Mouse (Mus musculus) MEL (cell line): Measurements from ENCODE around the gene Tmtc4. TPM values are rescaled to one million over a fixed set of nuclear protein-coding genes. Genes with fewer than 3 reads are reported as not detected.

Experiments
- DNase-seq: peaks from one replicate; pipeline ENCODE4 v3.0.0; 2011; ENCODE audit warnings: low read depth, low spot score
- H3K27ac ChIP-seq: 2 replicates; pipeline ENCODE4 v1.5.1; 2012; ENCODE audit warnings: low read depth, mild to moderate bottlenecking, control low read depth, low read length, moderate library complexity; ENCODE audit not compliant: control insufficient read depth
- H3K27me3 ChIP-seq, 2 experiments: fragments of 150-350 bp in 1 of 2; sonication (generic) in 1 of 2; 2 replicates each; pipeline ENCODE4 v1.6.1; 2012; ENCODE audit warnings: low read length in 2 of 2, mild to moderate bottlenecking in 2 of 2, improper control_type of control experiment in 1 of 2, moderate library complexity in 1 of 2; ENCODE audit not compliant: insufficient read depth in 2 of 2, control insufficient read depth in 1 of 2
- H3K36me3 ChIP-seq, 2 experiments: 2 replicates each; pipeline ENCODE4 v1.6.1; 2012 to 2014; ENCODE audit warnings: low read length in 2 of 2, improper control_type of control experiment in 1 of 2, inconsistent platforms in 1 of 2, mild to moderate bottlenecking in 1 of 2; ENCODE audit not compliant: insufficient read depth in 2 of 2, control insufficient read depth in 1 of 2
- H3K4me1 ChIP-seq, 2 experiments: fragments of 150-350 bp in 1 of 2; sonication (generic) in 1 of 2; 2 replicates each; pipeline ENCODE4 v1.6.1; 2012; ENCODE audit warnings: low read length in 2 of 2, improper control_type of control experiment in 1 of 2, mild to moderate bottlenecking in 1 of 2; ENCODE audit not compliant: insufficient read depth in 2 of 2, control insufficient read depth in 1 of 2
- H3K4me3 ChIP-seq, 2 experiments: fragments of 150-350 bp in 1 of 2; sonication (generic) in 1 of 2; 2 replicates each; pipeline ENCODE4 v1.5.1; 2012; ENCODE audit warnings: low read depth in 2 of 2, low read length in 2 of 2, mild to moderate bottlenecking in 2 of 2, moderate library complexity in 2 of 2, control low read depth in 1 of 2, improper control_type of control experiment in 1 of 2; ENCODE audit not compliant: control insufficient read depth in 1 of 2, insufficient read depth in 1 of 2
- H3K79me2 ChIP-seq: 2 replicates; pipeline ENCODE4 v1.6.1; 2012; ENCODE audit warnings: mild to moderate bottlenecking, low read length, moderate library complexity; ENCODE audit not compliant: control insufficient read depth, poor library complexity, insufficient read depth
- H3K9ac ChIP-seq: 2 replicates; pipeline ENCODE4 v1.6.1; 2012; ENCODE audit warnings: low read depth, mild to moderate bottlenecking, control low read depth, low read length, moderate library complexity; ENCODE audit not compliant: control insufficient read depth, poor library complexity, severe bottlenecking
- H3K9me3 ChIP-seq: fragments of 150-350 bp; sonication (generic); replicated peaks from 2 replicates; pipeline ENCODE4 v1.6.1; 2012; ENCODE audit warnings: mild to moderate bottlenecking, low read length, improper control_type of control experiment, moderate library complexity; ENCODE audit not compliant: insufficient read depth
- CHD1 ChIP-seq: IDR thresholded peaks from 2 replicates; pipeline ENCODE4 v1.6.1; 2012; ENCODE audit warnings: low read depth, mild to moderate bottlenecking, inconsistent platforms, low read length, improper control_type of control experiment
- CTCF ChIP-seq, 3 experiments: IDR thresholded peaks in 2 of 3; conservative IDR thresholded peaks in 1 of 3; 2 replicates each; pipeline ENCODE4 v1.5.1; 2011 to 2012; ENCODE audit warnings: low read length in 3 of 3, low read depth in 2 of 3, mild to moderate bottlenecking in 2 of 3, improper control_type of control experiment in 1 of 3, inconsistent platforms in 1 of 3, mixed read lengths in 1 of 3, moderate library complexity in 1 of 3; ENCODE audit not compliant: control insufficient read depth in 1 of 3, insufficient read depth in 1 of 3, poor library complexity in 1 of 3, severe bottlenecking in 1 of 3
- E2F4 ChIP-seq: IDR thresholded peaks from 2 replicates; pipeline ENCODE4 v1.6.1; 2011; ENCODE audit warnings: low read depth, low read length, improper control_type of control experiment, borderline replicate concordance
- EP300 ChIP-seq, 2 experiments: IDR thresholded peaks; 2 replicates each; pipeline ENCODE4 v1.6.1; 2011; ENCODE audit warnings: improper control_type of control experiment in 2 of 2, low read length in 2 of 2, low read depth in 1 of 2, mild to moderate bottlenecking in 1 of 2
- GABPA ChIP-seq: IDR thresholded peaks from 2 replicates; pipeline ENCODE4 v1.6.1; 2012; ENCODE audit warnings: low read depth, mild to moderate bottlenecking, inconsistent platforms, low read length, improper control_type of control experiment, moderate library complexity
- JUND ChIP-seq: IDR thresholded peaks from 2 replicates; pipeline ENCODE4 v1.6.1; 2011; ENCODE audit warnings: low read depth, mild to moderate bottlenecking, improper control_type of control experiment, low read length
- KAT2A ChIP-seq: conservative IDR thresholded peaks from 2 replicates; pipeline ENCODE4 v1.6.1; 2012; ENCODE audit warnings: low read depth, low read length, improper control_type of control experiment, inconsistent platforms
- MAX ChIP-seq: IDR thresholded peaks from 2 replicates; pipeline ENCODE4 v1.6.1; 2011; ENCODE audit warnings: low read length, improper control_type of control experiment
- MAZ ChIP-seq: IDR thresholded peaks from 2 replicates; pipeline ENCODE4 v1.6.1; 2012; ENCODE audit warnings: low read depth, mild to moderate bottlenecking, inconsistent platforms, low read length, improper control_type of control experiment
- MEF2A ChIP-seq: IDR thresholded peaks from 2 replicates; pipeline ENCODE4 v1.6.1; 2014; ENCODE audit warnings: low read depth, mild to moderate bottlenecking, inconsistent platforms, low read length, improper control_type of control experiment; ENCODE audit not compliant: poor library complexity, insufficient replicate concordance, severe bottlenecking; ENCODE audit errors: extremely low read depth
- MXI1 ChIP-seq: IDR thresholded peaks from 2 replicates; pipeline ENCODE4 v1.6.1; 2011; ENCODE audit warnings: mild to moderate bottlenecking, low read depth, low read length, improper control_type of control experiment
- MYB ChIP-seq: IDR thresholded peaks from 2 replicates; pipeline ENCODE4 v1.6.1; 2011; ENCODE audit warnings: mild to moderate bottlenecking, low read depth, low read length, improper control_type of control experiment
- MYC ChIP-seq: IDR thresholded peaks from 2 replicates; pipeline ENCODE4 v1.6.1; 2011; ENCODE audit warnings: low read depth, mild to moderate bottlenecking, low read length, improper control_type of control experiment, moderate library complexity
- POLR2A ChIP-seq, 2 experiments: IDR thresholded peaks; 2 replicates each; pipeline ENCODE4 v1.6.1; 2011 to 2012; ENCODE audit warnings: low read length in 2 of 2, mild to moderate bottlenecking in 2 of 2, control low read depth in 1 of 2, improper control_type of control experiment in 1 of 2, low read depth in 1 of 2, moderate library complexity in 1 of 2; ENCODE audit not compliant: control insufficient read depth in 1 of 2, insufficient read depth in 1 of 2, poor library complexity in 1 of 2
- POLR2AphosphoS2 ChIP-seq: IDR thresholded peaks from 2 replicates; pipeline ENCODE4 v1.6.1; 2011; ENCODE audit warnings: low read length, improper control_type of control experiment
- RAD21 ChIP-seq: IDR thresholded peaks from 2 replicates; pipeline ENCODE4 v1.6.1; 2011; ENCODE audit warnings: mild to moderate bottlenecking, low read depth, low read length, improper control_type of control experiment
- RCOR1 ChIP-seq: IDR thresholded peaks from 2 replicates; pipeline ENCODE4 v1.6.1; 2012; ENCODE audit warnings: low read depth, mild to moderate bottlenecking, inconsistent platforms, low read length, improper control_type of control experiment
- SIN3A ChIP-seq: IDR thresholded peaks from 2 replicates; pipeline ENCODE4 v1.6.1; 2012; ENCODE audit warnings: low read length, improper control_type of control experiment, inconsistent platforms
- TAL1 ChIP-seq: IDR thresholded peaks from 2 replicates; pipeline ENCODE4 v1.6.1; 2012; ENCODE audit warnings: mild to moderate bottlenecking, inconsistent platforms, low read length, moderate library complexity, mixed read lengths
- TBP ChIP-seq: IDR thresholded peaks from 2 replicates; pipeline ENCODE4 v1.8.0; 2011; ENCODE audit warnings: low read depth, low read length, improper control_type of control experiment
- UBTF ChIP-seq: IDR thresholded peaks from 2 replicates; pipeline ENCODE4 v1.6.1; 2012; ENCODE audit warnings: low read depth, mild to moderate bottlenecking, inconsistent platforms, low read length, improper control_type of control experiment, moderate library complexity, borderline replicate concordance; ENCODE audit not compliant: insufficient read depth
- ZC3H11A ChIP-seq: IDR thresholded peaks from 2 replicates; pipeline ENCODE4 v1.6.1; 2012; ENCODE audit warnings: low read depth, mild to moderate bottlenecking, inconsistent platforms, low read length, improper control_type of control experiment
- ZKSCAN1 ChIP-seq: IDR thresholded peaks from 2 replicates; pipeline ENCODE4 v1.6.1; 2012; ENCODE audit warnings: low read depth, mild to moderate bottlenecking, inconsistent platforms, low read length, improper control_type of control experiment, moderate library complexity
- ZMIZ1 ChIP-seq: IDR thresholded peaks from 2 replicates; pipeline ENCODE4 v1.6.1; 2012; ENCODE audit warnings: low read depth, mild to moderate bottlenecking, inconsistent platforms, low read length, improper control_type of control experiment, moderate library complexity
- ZNF384 ChIP-seq: IDR thresholded peaks from 2 replicates; pipeline ENCODE4 v1.6.1; 2012; ENCODE audit warnings: low read depth, mild to moderate bottlenecking, inconsistent platforms, low read length, improper control_type of control experiment
- polyA plus RNA-seq, 2 experiments: library from polyadenylated mRNA; stranded (reverse) in 1 of 2; unstranded in 1 of 2; fragments of >175 nt in 1 of 2; fragments of >200 nt in 1 of 2; gene quantifications; 2 replicates each; pipeline versions ENCODE4 v1.2.1 to v1.2.4; 2012; ENCODE audit warnings: low replicate concordance in 2 of 2, low read depth in 1 of 2; ENCODE audit not compliant: insufficient read length in 2 of 2, insufficient read depth in 1 of 2, missing spikeins in 1 of 2
- total RNA-seq: library from RNA; depleted of rRNA; stranded (reverse); fragments of 300-350 nt; gene quantifications from 2 replicates; pipeline ENCODE4 v1.2.3, GENCODE M21; 2012

Tmtc4 gene
- total and polyA plus RNA-seq, 3 experiments, result 10.4 to 11.5 TPM; not detected in 1

DNA sequence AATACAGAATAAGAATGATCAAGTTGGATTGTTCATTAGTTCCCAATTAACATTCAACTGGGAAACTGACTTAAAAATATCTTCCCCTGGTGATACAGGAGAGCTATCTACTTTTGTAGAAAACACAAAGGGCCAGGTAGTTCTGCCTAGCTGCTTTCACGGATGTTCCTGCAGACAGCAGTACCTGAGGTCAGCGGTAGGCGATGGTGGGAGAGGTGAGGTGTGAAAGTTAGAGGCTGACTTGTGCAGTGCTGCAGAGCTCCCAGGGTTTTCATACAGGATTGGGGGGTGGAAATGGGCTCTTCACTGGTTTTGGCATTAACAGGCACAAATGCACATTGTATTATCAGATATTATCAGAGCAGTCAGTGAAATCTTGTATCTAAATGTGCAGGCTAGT lies 106.0 kb downstream of the Tmtc4 start:
- H3K36me3 ChIP-seq, result no peaks in the 10 kb centered on the region
- H3K27me3 ChIP-seq, result no peaks in the 10 kb centered on the region
- H3K79me2 ChIP-seq, result no peaks in the 10 kb centered on the region
- TF ChIP-seq UBTF (no peak), ZC3H11A (no peak), GABPA (no peak), POLR2A (IDR thresholded peaks at IDR 0.05; ENCODE audit: control insufficient read depth in 1 of 2, insufficient read depth in 1 of 2, low read depth in 1 of 2, low read length in 2 of 2, poor library complexity in 1 of 2) (no peak), EP300 (IDR thresholded peaks at IDR 0.05; ENCODE audit: low read depth in 1 of 2, low read length in 2 of 2) (no peak), ZKSCAN1 (no peak), MEF2A (no peak), MYC (no peak), ZNF384 (no peak), TAL1 (no peak), SIN3A (no peak), JUND (no peak), KAT2A (no peak), RCOR1 (no peak), CHD1 (no peak)
- TF ChIP-seq, all 39 proteins: peak for 0
- H3K9ac ChIP-seq, result no peak overlapping the region
- no peaks in the 10 kb centered on the region for H3K9me3 ChIP-seq
- DNase-seq, result no peak
- no peak overlapping the region for H3K4me3 ChIP-seq
- no peaks in the 10 kb centered on the region for H3K4me1 ChIP-seq
- H3K27ac ChIP-seq, result no peak overlapping the region

- H3K79me2 ChIP-seq, result no peaks in the 10 kb centered on the region
- TF ChIP-seq E2F4 (no peak), UBTF (no peak), KAT2A (no peak), POLR2AphosphoS2 (no peak), MAZ (no peak), CTCF (IDR thresholded peaks at IDR 0.05 in 2 of 3, conservative IDR thresholded peaks at IDR 0.05 in 1 of 3; ENCODE audit: control insufficient read depth in 1 of 3, insufficient read depth in 1 of 3, low read depth in 2 of 3, low read length in 3 of 3, poor library complexity in 1 of 3, severe bottlenecking in 1 of 3) (no peak), MXI1 (no peak), RAD21 (no peak), MAX (no peak), JUND (no peak), ZMIZ1 (no peak), MYB (no peak), SIN3A (no peak), MYC (no peak), RCOR1 (no peak), ZC3H11A (no peak), TBP (no peak), GABPA (no peak)
- TF ChIP-seq, all 39 proteins: peak for 0
Measured at GRCm38 (mm10) chr14:122876723-122877122, 107.1 kb downstream of the Tmtc4 start.

More at GRCm38 (mm10) chr14:122876723-122877122, 107.1 kb downstream of the Tmtc4 start:
- Histone ChIP-seq H3K27ac (no peak overlapping the region), H3K27me3 (no peaks in the 10 kb centered on the region), H3K4me1 (no peaks in the 10 kb centered on the region), H3K36me3 (no peaks in the 10 kb centered on the region), H3K9ac (no peak overlapping the region), H3K9me3 (no peaks in the 10 kb centered on the region), H3K4me3 (no peak overlapping the region)
- no peak for DNase-seq
